Mouse (Mus musculus) hindbrain, embryonic 13.5 days (tissue): ENCODE results near the gene Fbxl12. TPM values are rescaled to one million over a fixed set of nuclear protein-coding genes. Genes with fewer than 3 reads are reported as not detected.
A peak's percentile ranks its signal among the peaks of the same experiment; 100 is the strongest.

Experiments
- ATAC-seq: fragments of 200-750 bp; cut with Nextera tagmentation; 2 replicates; pipeline ENCODE4 v1.8.0; 2017; ENCODE audit warnings: moderate TSS enrichment; ENCODE audit not compliant: low FRiP score
- H3K27ac ChIP-seq: fragments of 300-500 bp; sonication (generic); 2 replicates; pipeline ENCODE4 v1.5.1; 2015; ENCODE audit warnings: inconsistent platforms, mild to moderate bottlenecking, moderate library complexity
- H3K27me3 ChIP-seq: fragments of 300-500 bp; sonication (generic); 2 replicates; pipeline ENCODE4 v1.6.1; 2015; ENCODE audit warnings: mild to moderate bottlenecking, inconsistent platforms
- H3K36me3 ChIP-seq: fragments of 300-500 bp; sonication (generic); 2 replicates; pipeline ENCODE4 v1.6.1; 2015; ENCODE audit warnings: mild to moderate bottlenecking, inconsistent platforms
- H3K4me1 ChIP-seq: fragments of 300-500 bp; sonication (generic); replicated peaks from 2 replicates; pipeline ENCODE4 v1.6.1; 2015; ENCODE audit warnings: inconsistent platforms
- H3K4me2 ChIP-seq: fragments of 300-500 bp; sonication (generic); 2 replicates; pipeline ENCODE4 v1.6.1; 2015; ENCODE audit warnings: inconsistent platforms, mild to moderate bottlenecking, moderate library complexity
- H3K4me3 ChIP-seq: fragments of 300-500 bp; sonication (generic); 2 replicates; pipeline ENCODE4 v1.5.1; 2015; ENCODE audit warnings: mild to moderate bottlenecking, inconsistent platforms
- H3K9ac ChIP-seq: fragments of 300-500 bp; sonication (generic); 2 replicates; pipeline ENCODE4 v1.6.1; 2015; ENCODE audit warnings: mild to moderate bottlenecking, inconsistent platforms
- H3K9me3 ChIP-seq: fragments of 300-500 bp; sonication (generic); 2 replicates; pipeline ENCODE4 v1.6.1; 2016; ENCODE audit warnings: inconsistent platforms
- WGBS: fragments of 180-500 bp; shearing (Covaris S2); methylation state at CpG from one replicate; pipeline ENCODE4 v1.1.7; 2015; 5-methylcytosine and 5-hydroxymethylcytosine counted together
- polyA plus RNA-seq: library from polyadenylated mRNA; unstranded; fragments of >200 nt; fragmentation: Nextera tagmentation; extraction: Ambion mirVana; gene quantifications from 2 replicates; pipeline ENCODE4 v1.2.1, GENCODE M21; 2015

Gene Fbxl12
- polyA plus RNA-seq, 1 experiment from 2014 or later: 18.2 TPM

DNA sequence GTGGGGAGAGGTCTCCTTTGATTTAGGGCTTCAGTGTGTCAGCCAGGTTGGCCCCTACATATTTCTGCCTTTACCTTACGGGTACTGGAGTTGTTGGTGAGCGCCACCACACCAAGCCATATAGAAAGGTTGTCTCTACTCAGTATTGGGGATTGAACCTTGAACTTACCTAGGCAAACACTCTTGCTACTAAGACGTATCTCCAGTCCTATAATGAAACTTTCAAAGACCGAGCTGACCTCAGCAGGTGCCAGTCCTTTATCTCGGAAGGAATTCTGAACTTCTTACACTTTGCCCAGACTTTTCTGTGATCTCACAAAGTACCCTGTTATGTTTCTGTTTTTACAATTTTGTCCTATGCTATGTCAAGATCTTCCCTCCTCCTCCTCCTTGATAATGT lies 32.6 kb downstream of the Fbxl12 start:
- Histone ChIP-seq H3K4me1 (peaks cover 3% of the 10 kb centered on the region; the same call in 1 of the 2 replicates), H3K27ac (no peak overlapping the region), H3K9me3 (peaks cover 3% of the 10 kb centered on the region; the same call in 1 of the 2 replicates), H3K4me2 (no peak overlapping the region), H3K4me3 (no peak overlapping the region), H3K36me3 (peaks cover 20% of the 10 kb centered on the region), H3K9ac (no peak overlapping the region), H3K27me3 (no peaks in the 10 kb centered on the region)
- ATAC-seq: no peak
- 82% methylated on average over 5 of the region's 5 CpGs for WGBS

DNA sequence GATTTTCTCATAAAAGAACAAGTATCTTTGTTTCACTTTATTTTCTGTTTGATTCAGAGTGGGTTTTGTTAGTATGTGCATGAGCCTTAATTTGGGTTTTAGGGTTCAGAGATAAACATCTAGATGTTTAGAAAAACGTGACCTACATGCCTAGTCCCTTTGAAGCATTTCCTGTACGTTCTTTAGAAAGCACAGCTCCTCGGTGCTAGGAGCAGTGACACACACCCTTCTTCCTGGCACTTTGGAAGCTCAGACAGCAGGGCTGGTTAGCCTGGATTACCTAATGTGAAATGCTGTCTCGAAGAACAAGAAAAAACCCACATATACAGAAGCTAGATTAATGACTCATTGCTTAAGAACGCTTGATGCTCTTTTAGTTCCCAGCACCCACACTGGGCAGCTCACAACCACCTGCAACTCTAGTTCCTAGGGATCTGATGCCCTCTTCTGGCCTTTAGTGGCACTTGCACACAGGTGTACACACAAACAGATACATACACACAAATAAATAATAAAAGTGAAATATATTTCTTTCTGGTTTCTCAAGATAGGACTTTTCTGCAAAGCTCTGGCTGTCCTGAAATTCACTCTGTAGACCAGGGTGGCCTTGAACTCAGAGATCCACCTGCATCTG lies 34.6 kb downstream of the Fbxl12 start:
- Histone ChIP-seq H3K4me2 (no peak overlapping the region), H3K36me3 (peaks cover 13% of the 10 kb centered on the region), H3K4me1 (peaks cover 12% of the 10 kb centered on the region), H3K27ac (no peak overlapping the region), H3K4me3 (no peak overlapping the region), H3K9me3 (peaks cover 3% of the 10 kb centered on the region; the same call in 1 of the 2 replicates), H3K9ac (no peak overlapping the region), H3K27me3 (no peaks in the 10 kb centered on the region)
- WGBS: 90% methylated on average over 5 of the region's 5 CpGs
- no peak for ATAC-seq

DNA sequence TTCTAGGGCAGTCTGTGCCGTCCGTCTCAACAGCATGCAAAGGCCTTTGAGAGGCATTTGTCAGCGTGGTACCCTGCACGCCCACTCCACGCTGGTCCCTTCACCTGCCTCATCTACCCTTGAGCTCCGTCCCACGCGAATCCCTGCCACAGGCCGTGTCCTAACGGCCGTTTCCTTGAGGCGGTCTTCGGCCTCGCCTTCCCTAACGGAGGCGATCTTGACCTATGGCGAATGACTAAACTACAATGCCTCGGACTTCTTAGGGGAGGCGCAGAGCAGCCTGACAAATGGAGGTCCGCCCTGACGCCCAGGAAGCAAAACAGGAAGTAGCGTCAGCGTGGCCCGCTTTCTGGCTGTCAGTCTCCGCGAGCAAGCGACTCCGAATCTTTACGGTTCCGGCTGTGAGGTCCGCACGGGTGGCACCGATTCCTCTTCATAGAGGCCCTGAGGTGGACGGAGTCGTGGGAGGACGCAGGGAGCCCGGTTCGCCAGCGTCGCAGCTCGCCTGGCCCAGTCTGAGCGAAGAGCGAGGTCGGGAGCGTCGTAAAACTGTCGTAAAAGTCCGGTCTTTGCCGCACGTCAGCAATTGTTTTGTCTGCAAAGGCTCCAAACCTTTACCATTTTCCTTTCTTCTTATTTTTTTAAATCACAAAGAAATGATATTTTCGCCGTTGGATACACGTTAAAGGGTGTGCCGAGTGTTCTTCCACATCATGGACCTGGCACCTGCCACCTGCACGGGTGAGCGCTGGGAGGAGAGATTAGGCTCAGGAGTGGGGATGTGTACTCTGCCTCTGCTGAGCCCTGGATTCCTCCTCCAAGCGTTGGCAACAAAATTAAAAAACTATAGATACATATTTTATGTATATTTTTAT lies 37.2 kb downstream of the Fbxl12 start:
- H3K9ac ChIP-seq: peak overlapping the region; percentile 84
- H3K27me3 ChIP-seq: no peaks in the 10 kb centered on the region
- WGBS: under 1% methylated on average over 57 of the region's 57 CpGs
- H3K9me3 ChIP-seq: peaks cover 3% of the 10 kb centered on the region; the same call in 1 of the 2 replicates
- H3K36me3 ChIP-seq: peaks cover 16% of the 10 kb centered on the region
- H3K4me1 ChIP-seq: peaks cover 12% of the 10 kb centered on the region
- peak overlapping the region; percentile 66 for H3K4me2 ChIP-seq
- ATAC-seq: peak; percentile 93
- peak overlapping the region; percentile 59 for H3K4me3 ChIP-seq
- H3K27ac ChIP-seq: peak overlapping the region; percentile 96

DNA sequence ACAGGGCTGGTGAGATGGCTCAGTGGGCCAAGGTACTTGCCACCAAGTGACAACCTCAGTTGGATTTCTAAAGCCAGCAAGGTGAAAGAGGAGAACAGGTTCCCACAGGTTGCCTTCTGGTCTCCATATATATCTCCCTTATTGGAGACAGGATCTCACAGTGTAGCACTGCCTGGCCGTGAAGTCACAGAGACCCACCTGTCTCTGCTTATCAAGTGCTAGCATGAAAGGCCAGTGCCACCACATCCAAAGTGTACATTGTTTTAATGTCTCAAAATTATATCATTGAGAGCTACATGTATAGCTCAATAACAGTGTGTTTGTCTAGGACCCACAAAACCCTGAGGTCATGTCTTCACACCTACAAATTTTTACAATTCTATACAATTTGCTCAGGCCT lies 38.3 kb downstream of the Fbxl12 start:
- peak overlapping the region; percentile 84 for H3K9ac ChIP-seq
- peak overlapping the region; percentile 59; the same call in 1 of the 2 replicates for H3K4me3 ChIP-seq
- ATAC-seq: no peak
- H3K4me1 ChIP-seq: peaks cover 12% of the 10 kb centered on the region
- 96% methylated on average over 1 of the region's 1 CpGs for WGBS
- peak overlapping the region; percentile 66 for H3K4me2 ChIP-seq
- peaks cover 23% of the 10 kb centered on the region for H3K36me3 ChIP-seq
- peak overlapping the region; percentile 96; the same call in 1 of the 2 replicates for H3K27ac ChIP-seq
- peaks cover 3% of the 10 kb centered on the region; the same call in 1 of the 2 replicates for H3K9me3 ChIP-seq
- H3K27me3 ChIP-seq: no peaks in the 10 kb centered on the region

DNA sequence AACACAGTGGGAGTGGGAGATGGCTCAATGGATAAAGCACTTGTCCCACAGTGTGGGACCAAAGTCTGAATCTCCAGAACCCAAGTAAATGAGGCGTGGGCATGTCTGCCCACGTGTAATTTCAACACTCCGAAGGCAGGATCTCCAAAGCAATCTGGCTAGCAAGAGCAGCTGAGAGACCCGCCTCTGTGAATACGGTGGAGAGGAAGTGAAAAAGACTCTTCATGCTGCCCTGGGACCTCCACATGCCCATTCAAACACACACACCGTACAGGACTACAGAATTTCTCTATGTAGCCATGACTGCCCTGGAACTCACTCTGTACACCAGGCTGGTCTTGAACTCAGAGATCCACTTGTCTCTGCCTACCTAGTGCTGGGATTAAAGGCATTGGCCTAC lies 43.3 kb downstream of the Fbxl12 start:
- H3K36me3 ChIP-seq: peaks cover 40% of the 10 kb centered on the region
- no peak overlapping the region for H3K9ac ChIP-seq
- ATAC-seq: no peak
- no peaks in the 10 kb centered on the region for H3K9me3 ChIP-seq
- no peak overlapping the region for H3K4me3 ChIP-seq
- H3K27me3 ChIP-seq: no peaks in the 10 kb centered on the region
- H3K4me1 ChIP-seq: peaks cover 2% of the 10 kb centered on the region
- no peak overlapping the region for H3K27ac ChIP-seq
- no peak overlapping the region for H3K4me2 ChIP-seq
- WGBS: 79% methylated on average over 6 of the region's 6 CpGs

DNA sequence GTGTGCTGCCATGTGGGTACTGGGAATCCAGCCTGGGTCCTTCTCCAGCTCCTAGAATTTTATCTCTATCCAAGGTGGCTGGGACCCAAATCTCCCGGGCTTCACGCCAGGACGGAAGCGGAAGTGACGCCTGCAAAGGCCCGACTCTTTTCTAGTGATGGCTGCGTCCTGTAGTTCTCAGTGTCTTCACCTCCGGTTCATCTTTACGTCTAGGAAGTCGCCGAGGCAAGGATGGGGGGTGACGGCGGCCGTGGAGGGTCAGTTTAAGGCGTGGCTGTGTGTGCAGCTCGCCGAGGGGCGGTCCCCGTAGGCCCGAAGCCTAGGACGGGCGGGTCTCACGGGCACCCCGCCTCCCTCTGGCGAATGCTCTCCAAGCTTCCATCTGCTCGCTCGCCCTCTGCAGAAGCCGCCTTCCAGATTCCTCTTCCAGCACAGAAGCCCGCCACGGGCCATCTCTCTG lies 63.4 kb downstream of the Fbxl12 start, which contains the start of gene Zfp846:
Gene Zfp846, plus strand, starts transcription at position 117 of the 460 bp plus-strand sequence.
- Histone ChIP-seq H3K9ac (peak within 1 kb of the TSS; percentile 75), H3K9me3 (no peaks in the 10 kb centered on the region), H3K4me2 (peak within 1 kb of the TSS; percentile 61), H3K27ac (peak within 1 kb of the TSS; percentile 91), H3K4me1 (peaks cover 17% of the 10 kb centered on the region), H3K36me3 (peaks cover 5% of the 10 kb centered on the region), H3K4me3 (peak within 1 kb of the TSS; percentile 58), H3K27me3 (peaks cover 29% of the 10 kb centered on the region)
- WGBS: under 1% methylated on average over 30 of the region's 30 CpGs
- peak; percentile 98 for ATAC-seq

DNA sequence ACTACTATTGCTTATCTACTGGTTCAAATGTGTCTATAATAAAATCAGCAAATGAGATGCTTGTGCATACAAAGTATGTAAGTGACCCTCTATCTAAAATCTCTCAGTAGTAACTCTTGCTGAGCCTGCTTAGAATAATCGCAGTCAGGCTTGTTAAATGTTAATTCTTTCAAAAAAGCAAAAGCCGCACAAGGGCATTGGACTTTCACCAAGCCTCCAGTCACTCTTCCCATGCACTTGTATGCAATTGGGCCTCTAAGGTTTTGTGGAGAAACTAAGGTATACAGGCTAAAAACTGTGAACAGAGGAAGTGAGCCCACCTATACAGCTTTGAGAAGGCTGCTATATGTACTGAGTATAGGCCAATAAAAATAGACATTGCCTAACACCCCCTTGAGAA lies 68.0 kb downstream of the Fbxl12 start:
- no peak for ATAC-seq
- Histone ChIP-seq H3K9me3 (no peaks in the 10 kb centered on the region), H3K36me3 (no peaks in the 10 kb centered on the region), H3K27me3 (peaks cover 51% of the 10 kb centered on the region), H3K4me1 (no peaks in the 10 kb centered on the region), H3K4me2 (no peak overlapping the region), H3K9ac (no peak overlapping the region), H3K4me3 (no peak overlapping the region), H3K27ac (no peak overlapping the region)
- 91% methylated on average over 2 of the region's 2 CpGs for WGBS

DNA sequence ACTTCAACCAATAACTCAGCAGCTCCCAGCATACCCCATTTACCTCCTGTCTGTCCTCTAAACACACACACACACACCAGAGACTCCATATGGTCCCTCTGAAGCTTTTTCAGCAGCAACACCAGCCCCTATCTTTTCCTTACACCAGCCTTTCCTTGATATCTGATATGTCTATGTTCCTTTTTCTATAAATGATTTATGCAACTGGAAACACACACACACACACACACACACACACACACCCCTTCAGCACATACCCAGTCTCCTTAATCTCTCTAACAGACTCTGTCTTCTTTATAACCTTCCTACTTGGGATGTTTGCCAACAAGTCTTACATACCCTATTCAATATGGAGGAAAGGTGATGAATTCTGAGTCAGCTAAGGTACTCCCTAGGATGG lies 73.5 kb downstream of the Fbxl12 start:
- no peaks in the 10 kb centered on the region for H3K4me1 ChIP-seq
- no peak for ATAC-seq
- no peak overlapping the region for H3K9ac ChIP-seq
- H3K9me3 ChIP-seq: no peaks in the 10 kb centered on the region
- H3K27ac ChIP-seq: no peak overlapping the region
- H3K4me3 ChIP-seq: no peak overlapping the region
- H3K4me2 ChIP-seq: no peak overlapping the region
- no peaks in the 10 kb centered on the region for H3K36me3 ChIP-seq
- peaks cover 30% of the 10 kb centered on the region for H3K27me3 ChIP-seq

Other genes starting within 250 kb of the Fbxl12 start
- gene Zfp26, start 184.6 kb downstream of the Fbxl12 start, polyA plus RNA-seq: 16.4 and 17.9 TPM in 2 replicates
- gene Zfp426, start 152.0 kb downstream of the Fbxl12 start, polyA plus RNA-seq: 29.9 and 32.3 TPM in 2 replicates
- 124 and 131 TPM in 2 replicates for gene Zfp266, start 123.3 kb downstream of the Fbxl12 start, polyA plus RNA-seq
- 46.4 and 48.2 TPM in 2 replicates for gene Zfp846, start 63.5 kb downstream of the Fbxl12 start, polyA plus RNA-seq
- gene Ubl5, start 1.9 kb downstream of the Fbxl12 start, polyA plus RNA-seq: 500 and 520 TPM in 2 replicates
- gene Pin1, start 7.3 kb upstream of the Fbxl12 start, polyA plus RNA-seq: 59.8 and 61.5 TPM in 2 replicates
- gene Olfm2, start 101.6 kb upstream of the Fbxl12 start, polyA plus RNA-seq: 133 and 145 TPM in 2 replicates
- 0.36 and 0.44 TPM in 2 replicates for gene Col5a3, start 170.3 kb upstream of the Fbxl12 start, polyA plus RNA-seq
- not detected in 2 replicates for gene Rdh8, start 173.7 kb upstream of the Fbxl12 start, polyA plus RNA-seq
- 1.9 and 2.3 TPM in 2 replicates for gene A230050P20Rik, start 223.9 kb upstream of the Fbxl12 start, polyA plus RNA-seq
- 9.8 and 10.1 TPM in 2 replicates for gene Angptl6, start 235.0 kb upstream of the Fbxl12 start, polyA plus RNA-seq
- 46.9 and 50.3 TPM in 2 replicates for gene Ppan, start 243.4 kb upstream of the Fbxl12 start, polyA plus RNA-seq